Mouse (Mus musculus) ES-E14 (cell line): ENCODE measurements around the gene Rnf214. TPM values are rescaled to one million over a fixed set of nuclear protein-coding genes. Genes with fewer than 3 reads are reported as not detected.
"Not testable (repeated sequence)": the region's sequence is repeated elsewhere in the genome, so short reads cannot be mapped to it uniquely, and the experiment has no call there.

Source experiments
- DNase-seq: peaks from one replicate; pipeline ENCODE4 v3.0.0-alpha.2; 2013; ENCODE audit warnings: low read depth, low spot score
- H3K27ac ChIP-seq: 2 replicates; pipeline ENCODE4 v1.5.1; 2012; ENCODE audit warnings: low read depth, mild to moderate bottlenecking, low read length, moderate library complexity, mixed read lengths; ENCODE audit not compliant: poor library complexity, insufficient read depth, severe bottlenecking
- H3K36me3 ChIP-seq: 2 replicates; pipeline ENCODE4 v1.6.1; 2012; ENCODE audit warnings: mild to moderate bottlenecking, low read length, moderate library complexity, mixed read lengths; ENCODE audit not compliant: control insufficient read depth, poor library complexity, insufficient read depth, severe bottlenecking
- H3K4me1 ChIP-seq, 2 experiments: fragments of 150-350 bp in 1 of 2; sonication (generic) in 1 of 2; 2 replicates each; pipeline ENCODE4 v1.6.1; 2012; ENCODE audit warnings: low read length in 2 of 2, mild to moderate bottlenecking in 1 of 2, mixed read lengths in 1 of 2; ENCODE audit not compliant: control insufficient read depth in 2 of 2, insufficient read depth in 2 of 2, poor library complexity in 1 of 2
- H3K4me3 ChIP-seq, 2 experiments: fragments of 150-350 bp in 1 of 2; sonication (generic) in 1 of 2; 2 replicates each; pipeline ENCODE4 v1.5.1; 2012; ENCODE audit warnings: low read length in 2 of 2, low read depth in 1 of 2, mild to moderate bottlenecking in 1 of 2, mixed read lengths in 1 of 2; ENCODE audit not compliant: insufficient read depth in 1 of 2, poor library complexity in 1 of 2, severe bottlenecking in 1 of 2
- H3K9ac ChIP-seq: 2 replicates; pipeline ENCODE4 v1.6.1; 2012; ENCODE audit warnings: low read depth, mild to moderate bottlenecking, low read length, mixed read lengths; ENCODE audit not compliant: poor library complexity, insufficient read depth, severe bottlenecking
- H3K9me3 ChIP-seq: fragments of 150-350 bp; sonication (generic); 2 replicates; pipeline ENCODE4 v1.6.1; 2012; ENCODE audit warnings: low read depth, mild to moderate bottlenecking, low read length; ENCODE audit not compliant: control insufficient read depth, insufficient read depth
- CHD2 ChIP-seq: IDR thresholded peaks from 2 replicates; pipeline ENCODE4 v1.6.1; 2014; ENCODE audit warnings: mild to moderate bottlenecking, low read depth, low read length, inconsistent platforms
- HCFC1 ChIP-seq: IDR thresholded peaks from 2 replicates; pipeline ENCODE4 v1.6.1; 2012; ENCODE audit warnings: low read length, inconsistent platforms, borderline replicate concordance; ENCODE audit not compliant: insufficient read depth
- MAFK ChIP-seq: IDR thresholded peaks from 2 replicates; pipeline ENCODE4 v1.6.1; 2014; ENCODE audit warnings: mild to moderate bottlenecking, low read depth, low read length, inconsistent platforms; ENCODE audit not compliant: insufficient read depth
- ZC3H11A ChIP-seq: IDR thresholded peaks from 2 replicates; pipeline ENCODE4 v1.6.1; 2012; ENCODE audit warnings: low read depth, mild to moderate bottlenecking, inconsistent platforms, low read length, borderline replicate concordance
- ZNF384 ChIP-seq: IDR thresholded peaks from 2 replicates; pipeline ENCODE4 v1.6.1; 2012; ENCODE audit warnings: low read depth, low read length, inconsistent platforms
- in situ Hi-C, 2 experiments: fragments of 600-800 bp; cut with MboI; formaldehyde crosslinking; loops; one replicate each; pipeline ENCODE4 v1.15.1; 2025; ENCODE audit warnings: low sequenced_read_pairs in 2 of 2, inconsistent platforms in 1 of 2; ENCODE audit not compliant: unreplicated experiment in 2 of 2
- total RNA-seq: library from RNA; depleted of rRNA; stranded (reverse); fragments of 300-350 nt; gene quantifications from 2 replicates; pipeline ENCODE4 v1.2.3, GENCODE M21; 2012

The Rnf214 gene
- total RNA-seq, 1 experiment = 13.5 TPM

DNA sequence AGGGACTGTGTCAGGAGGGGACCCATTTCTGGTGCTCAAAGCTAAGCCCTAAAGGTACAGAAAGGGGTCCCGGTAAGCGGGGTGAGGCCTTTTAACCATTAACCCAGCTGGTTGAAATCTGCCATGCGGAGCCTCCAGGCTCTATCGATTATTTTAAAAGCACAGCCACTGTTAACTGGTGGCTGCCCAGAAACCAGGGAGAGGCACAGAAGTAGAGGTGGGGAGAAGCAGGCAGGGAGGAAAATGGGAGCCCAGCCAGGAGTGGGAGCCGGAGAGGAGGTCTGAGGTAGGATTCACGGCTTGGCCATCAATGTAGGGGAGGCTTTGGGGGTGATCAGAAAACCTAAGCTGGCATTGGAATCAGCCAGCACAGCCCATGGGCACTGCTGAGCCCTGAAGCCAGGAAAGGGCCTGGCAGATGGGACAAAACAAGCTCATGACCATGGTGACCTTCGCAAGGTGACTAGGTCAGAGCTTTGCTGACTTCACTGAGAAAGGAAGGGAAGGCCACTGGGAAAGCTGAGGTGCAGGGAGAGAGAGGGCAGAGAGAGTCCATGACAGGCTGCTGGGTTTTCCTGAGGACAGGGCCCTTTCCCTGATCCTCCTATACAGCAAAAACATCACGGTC, 56.1 kb downstream of the Rnf214 start:
- Histone ChIP-seq H3K27ac (no peak overlapping the region), H3K9ac (no peak overlapping the region), H3K36me3 (peaks cover 5% of the 10 kb centered on the region; the same call in 1 of the 2 replicates), H3K4me3 (no peak overlapping the region), H3K4me1 (peaks cover 3 to 31% of the 10 kb centered on the region in 2 experiments; a peak in 2 of 4 replicates), H3K9me3 (no peaks in the 10 kb centered on the region)
- no peak for TF ChIP-seq ZNF384
- DNase-seq = no peak
- in situ Hi-C loops = no loop called here

- no peak for DNase-seq
- peak overlapping the region; percentile 38; the same call in 1 of the 2 replicates for H3K9ac ChIP-seq
- in situ Hi-C loops = no loop called here
- H3K4me1 ChIP-seq = peaks cover 3 to 31% of the 10 kb centered on the region in 2 experiments; a peak in 2 of 4 replicates
- H3K4me3 ChIP-seq = no peak overlapping the region
- TF ChIP-seq ZNF384 (no peak), MAFK (no peak), HCFC1 (no peak), CHD2 (no peak), ZC3H11A (no peak)
- H3K27ac ChIP-seq = no peak overlapping the region
- H3K36me3 ChIP-seq = peaks cover 5% of the 10 kb centered on the region; the same call in 1 of the 2 replicates
- no peaks in the 10 kb centered on the region for H3K9me3 ChIP-seq
Observed at GRCm38 (mm10) chr9:45849528-45850408, 56.9 kb downstream of the Rnf214 start.

DNA sequence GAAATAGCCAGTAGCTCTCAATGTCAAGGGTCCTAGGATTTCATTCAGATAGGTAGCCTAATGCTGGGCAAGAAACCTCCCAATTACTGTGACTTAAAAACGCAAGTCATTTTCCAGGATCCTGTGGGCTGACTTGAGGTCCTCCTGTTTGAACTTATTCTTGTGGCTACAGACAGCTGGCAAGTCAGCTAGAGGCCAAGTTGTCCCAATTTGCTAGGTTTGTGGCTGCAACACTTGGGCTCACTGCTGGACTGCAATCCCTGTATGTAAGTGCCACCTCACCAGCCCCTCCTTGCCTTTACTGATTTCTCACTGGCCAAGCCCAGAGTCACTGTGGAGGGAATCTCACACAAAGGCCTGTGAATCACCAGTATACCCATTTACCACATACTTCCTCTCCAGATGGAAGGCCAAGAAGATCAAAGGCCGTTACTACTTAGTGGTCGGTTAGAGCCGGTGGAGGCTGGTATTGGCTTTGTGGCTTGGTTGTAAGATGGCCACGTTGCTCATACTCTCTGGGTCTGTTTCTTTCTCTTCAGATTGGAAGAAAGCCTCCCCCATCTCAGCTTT, 59.7 kb downstream of the Rnf214 start:
- no peak overlapping the region for H3K4me3 ChIP-seq
- H3K27ac ChIP-seq = peak overlapping the region; percentile 44
- in situ Hi-C loops = no loop called here
- DNase-seq = no peak
- peaks cover 5 to 39% of the 10 kb centered on the region in 2 experiments; a peak in 3 of 4 replicates for H3K4me1 ChIP-seq
- H3K9ac ChIP-seq = no peak overlapping the region
- no peaks in the 10 kb centered on the region for H3K9me3 ChIP-seq
- TF ChIP-seq ZC3H11A (no peak), CHD2 (no peak), HCFC1 (no peak), MAFK (no peak), ZNF384 (no peak)
- no peaks in the 10 kb centered on the region for H3K36me3 ChIP-seq

DNA sequence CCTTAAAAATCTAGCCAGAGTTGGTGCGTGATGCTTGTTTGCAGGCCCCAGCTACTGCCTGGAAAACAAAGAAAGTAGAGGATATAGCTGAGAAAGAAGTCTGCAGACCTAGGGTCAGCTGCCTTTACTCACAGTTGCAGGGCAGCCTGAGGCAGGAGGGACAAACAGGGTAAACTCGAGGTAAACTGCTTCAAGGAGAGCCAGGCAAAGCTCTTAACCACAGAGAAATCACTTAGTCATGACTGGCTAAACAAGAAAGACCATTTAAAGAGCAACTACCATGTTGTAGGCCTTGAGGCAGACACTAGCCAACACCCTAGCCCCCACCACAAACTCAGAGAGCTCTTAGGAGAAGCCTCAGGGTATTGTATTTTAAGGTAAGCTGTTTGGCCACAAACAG, 60.5 kb downstream of the Rnf214 start:
- in situ Hi-C loops, H3K9ac ChIP-seq, H3K36me3 ChIP-seq, H3K9me3 ChIP-seq, H3K27ac ChIP-seq, DNase-seq, H3K4me3 ChIP-seq: not testable (repeated sequence)
- H3K4me1 ChIP-seq = peaks cover 9 to 45% of the 10 kb centered on the region in 2 experiments; a peak in 3 of 4 replicates

DNA sequence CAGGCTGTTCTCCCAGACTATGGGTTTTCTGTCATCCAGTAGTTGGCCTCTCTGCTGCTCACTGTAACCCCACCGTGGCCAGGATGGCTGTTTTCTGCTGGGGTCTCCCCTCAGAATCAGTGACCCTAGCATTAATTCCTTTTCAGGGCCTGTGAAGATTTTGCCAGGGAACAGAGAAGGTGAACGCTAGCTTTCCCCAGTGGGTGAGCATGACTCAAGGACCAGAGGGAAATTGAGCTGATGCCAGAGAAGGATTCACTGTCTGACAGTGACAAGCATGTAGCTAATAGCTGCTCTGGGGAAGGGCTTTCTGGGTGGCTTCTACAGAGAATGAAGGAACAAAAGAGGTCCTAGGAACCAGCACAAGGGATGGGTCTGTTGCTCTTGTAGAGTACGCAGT, 61.2 kb downstream of the Rnf214 start:
- Histone ChIP-seq H3K27ac (no peak overlapping the region), H3K9ac (no peak overlapping the region), H3K36me3 (no peaks in the 10 kb centered on the region), H3K4me3 (no peak overlapping the region), H3K9me3 (no peaks in the 10 kb centered on the region), H3K4me1 (peaks cover 12 to 46% of the 10 kb centered on the region in 2 experiments; a peak in 3 of 4 replicates)
- no peak for TF ChIP-seq CHD2
- no peak for TF ChIP-seq ZC3H11A
- TF ChIP-seq HCFC1 = no peak
- TF ChIP-seq ZNF384 = no peak
- TF ChIP-seq MAFK = no peak
- DNase-seq = no peak
- in situ Hi-C loops = no loop called here
